ENCODE assay signal across 23 mouse cellular contexts in genomic region chr6:106431466-106431865, GRCm38 (mm10).
A peak's percentile ranks its signal among the peaks of the same experiment; 100 is the strongest.
DNase-seq lines count a peak whose midpoint lies in the region; ATAC-seq lines count a peak whose summit lies in the region.
"Had no signal": no experiment of that assay in that cellular context is flagged by ENCODE, and none has a peak within 500 bp of the region (broad histone marks: within the 10 kb centered on the region; RNA-seq: fewer than 3 reads in every experiment).

No protein-coding gene starts in this region.

- no peaks in the 10 kb centered on the region for H3K9me3 ChIP-seq in embryonic facial prominence, embryonic 14.5 days (ENCODE audit: control insufficient read depth, low read length)
- no peaks in the 10 kb centered on the region for H3K9me3 ChIP-seq in embryonic facial prominence, embryonic 10.5 days
- H3K9me3 ChIP-seq: embryonic facial prominence, embryonic 15.5 days; heart, embryonic 10.5 days; hindbrain, embryonic 10.5 days; limb, embryonic 13.5 days; liver, embryonic 13.5 days; lung, embryonic 15.5 days; midbrain, embryonic 10.5 days had no signal

- no peaks in the 10 kb centered on the region for H3K36me3 ChIP-seq in embryonic facial prominence, embryonic 14.5 days (ENCODE audit: control insufficient read depth, insufficient read depth, low read length)
- no peaks in the 10 kb centered on the region for H3K36me3 ChIP-seq in embryonic facial prominence, embryonic 10.5 days (replicated peaks)
- H3K36me3 ChIP-seq: embryonic facial prominence, embryonic 15.5 days; heart, embryonic 10.5 days; hindbrain, embryonic 10.5 days; limb, embryonic 13.5 days; liver, embryonic 13.5 days; lung, embryonic 15.5 days; midbrain, embryonic 10.5 days had no signal

- 75% methylated on average over 3 of the region's 3 CpGs for WGBS in embryonic facial prominence, embryonic 14.5 days
- 93% methylated on average over 3 of the region's 3 CpGs for WGBS in embryonic facial prominence, embryonic 10.5 days

- peaks cover 4% of the 10 kb centered on the region; the same call in 1 of the 2 replicates for H3K4me1 ChIP-seq in embryonic facial prominence, embryonic 14.5 days (ENCODE audit: control insufficient read depth, insufficient read depth, low read length)
- H3K4me1 ChIP-seq in embryonic facial prominence, embryonic 10.5 days = no peaks in the 10 kb centered on the region
- H3K4me1 ChIP-seq: embryonic facial prominence, embryonic 15.5 days; heart, embryonic 10.5 days; hindbrain, embryonic 10.5 days; limb, embryonic 13.5 days; liver, embryonic 13.5 days; midbrain, embryonic 10.5 days had no signal

- no peak overlapping the region for H3K9ac ChIP-seq in embryonic facial prominence, embryonic 14.5 days (ENCODE audit: low read depth, low read length)
- H3K9ac ChIP-seq: embryonic facial prominence, embryonic 15.5 days; limb, embryonic 13.5 days; liver, embryonic 13.5 days; lung, embryonic 15.5 days had no signal

- H3K27ac ChIP-seq in embryonic facial prominence, embryonic 14.5 days (replicated peaks; ENCODE audit: low read depth, low read length) = no peak overlapping the region
- no peak overlapping the region for H3K27ac ChIP-seq in embryonic facial prominence, embryonic 10.5 days (replicated peaks)
- H3K27ac ChIP-seq: embryonic facial prominence, embryonic 15.5 days; heart, embryonic 10.5 days; hindbrain, embryonic 10.5 days; limb, embryonic 13.5 days; liver, embryonic 13.5 days; lung, embryonic 15.5 days; midbrain, embryonic 10.5 days; stomach, postnatal 0 days had no signal

- DNase-seq in embryonic facial prominence, embryonic 14.5 days (ENCODE audit: low spot score) = peak; percentile 8
- no peak for DNase-seq in embryonic facial prominence, embryonic 10.5 days (ENCODE audit: low spot score)
- DNase-seq in right cerebral cortex, adult 18-20 months = peak; percentile 61
- DNase-seq in right cerebral cortex, postnatal 14 days = no peak
- DNase-seq in right cerebral cortex, adult 2 months (ENCODE audit: low spot score in 2 of 2) = peak; percentile 41 to 47
- no peak for DNase-seq in ovary, postnatal 36 days (ENCODE audit: low spot score)
- DNase-seq in spleen, postnatal 10 days (ENCODE audit: low spot score in 2 of 2) = no peak
- no peak for DNase-seq in urinary bladder, postnatal 14 days (ENCODE audit: low spot score)
- DNase-seq: adrenal gland, adult 2 months; cerebellum, adult 9-11 months; gastrocnemius, postnatal 36 days; kidney, adult 8-10 months; kidney, postnatal 14 days; liver, embryonic 13.5 days; lung, postnatal 4 days had no signal

- no peak overlapping the region for H3K4me2 ChIP-seq in embryonic facial prominence, embryonic 14.5 days (ENCODE audit: low read depth, low read length)
- H3K4me2 ChIP-seq: embryonic facial prominence, embryonic 15.5 days; limb, embryonic 13.5 days; liver, embryonic 13.5 days; lung, embryonic 15.5 days had no signal

- no peak overlapping the region for H3K4me3 ChIP-seq in embryonic facial prominence, embryonic 14.5 days (ENCODE audit: low read depth, low read length)
- no peak overlapping the region for H3K4me3 ChIP-seq in embryonic facial prominence, embryonic 10.5 days
- H3K4me3 ChIP-seq: embryonic facial prominence, embryonic 15.5 days; heart, embryonic 10.5 days; hindbrain, embryonic 10.5 days; limb, embryonic 13.5 days; liver, embryonic 13.5 days; lung, embryonic 15.5 days; midbrain, embryonic 10.5 days had no signal

- ATAC-seq in embryonic facial prominence, embryonic 14.5 days (ENCODE audit: low read depth) = no peak
- ATAC-seq: inflammation-experienced regulatory T-cells, adult 6 months had no signal

- H3K27me3 ChIP-seq in embryonic facial prominence, embryonic 14.5 days (replicated peaks; ENCODE audit: control insufficient read depth, insufficient read depth, low read length) = no peaks in the 10 kb centered on the region
- no peaks in the 10 kb centered on the region for H3K27me3 ChIP-seq in embryonic facial prominence, embryonic 10.5 days (replicated peaks; ENCODE audit: low read depth, poor library complexity, severe bottlenecking)
- H3K27me3 ChIP-seq: embryonic facial prominence, embryonic 15.5 days; limb, embryonic 13.5 days; liver, embryonic 13.5 days; lung, embryonic 15.5 days had no signal

Comparison
In these comparisons a context has a peak if more than half of its experiments do, and no peak if none do; other contexts are left out.
1. DNase-seq: peak in embryonic facial prominence, embryonic 14.5 days (single experiment), right cerebral cortex, adult 18-20 months (single experiment) and right cerebral cortex, adult 2 months (2 of 2); none in embryonic facial prominence, embryonic 10.5 days (single experiment), right cerebral cortex, postnatal 14 days (single experiment), ovary, postnatal 36 days (single experiment), spleen, postnatal 10 days (0 of 2) and urinary bladder, postnatal 14 days (single experiment).